Mouse (Mus musculus): ENCODE measurements around the gene Aldob.
"Not testable (repeated sequence)": the region's sequence is repeated elsewhere in the genome, so short reads cannot be mapped to it uniquely, and the experiment has no call there.

Gene Aldob

GRCm38 (mm10) chr4:49535675-49536294 is 13.6 kb downstream of the Aldob start:
- in situ Hi-C loops (cut with MseI, MboI), result no loop called here

- in situ Hi-C loops (cut with MseI, MboI), result no loop called here
Observed at GRCm38 (mm10) chr4:49535036-49535435, 14.3 kb downstream of the Aldob start.

- in situ Hi-C loops (cut with MseI, MboI), result no loop called here
Observed at GRCm38 (mm10) chr4:49522576-49522975, 26.8 kb downstream of the Aldob start.

GRCm38 (mm10) chr4:49521346-49521745 is 28.0 kb downstream of the Aldob start:
- in situ Hi-C loops (cut with MseI, MboI), result no loop called here

GRCm38 (mm10) chr4:49520572-49521340 is 28.6 kb downstream of the Aldob start, which contains the start of the genes Mrpl50 and Zfp189:
TSS of gene Mrpl50 (minus strand) at chr4:49521093.
TSS of gene Zfp189 (plus strand) at chr4:49521176.
- in situ Hi-C loops (cut with MseI, MboI), result no loop called here

- in situ Hi-C loops (cut with MseI, MboI), result no loop called here
Observed at GRCm38 (mm10) chr4:49519476-49519875, 29.9 kb downstream of the Aldob start.

GRCm38 (mm10) chr4:49514441-49514840 is 34.9 kb downstream of the Aldob start:
- in situ Hi-C loops (cut with MseI, MboI), result no loop called here

GRCm38 (mm10) chr4:49512636-49513035 is 36.7 kb downstream of the Aldob start:
- in situ Hi-C loops (cut with MseI, MboI), result no loop called here

GRCm38 (mm10) chr4:49510236-49510835 is 39.0 kb downstream of the Aldob start:
- in situ Hi-C loops (cut with MseI, MboI), result not testable (repeated sequence)

GRCm38 (mm10) chr4:49509183-49509582 is 40.2 kb downstream of the Aldob start:
- in situ Hi-C loops (cut with MseI, MboI), result no loop called here

- in situ Hi-C loops (cut with MseI, MboI), result no loop called here
Observed at GRCm38 (mm10) chr4:49506386-49506785, 43.0 kb downstream of the Aldob start, which contains the start of gene Baat. TSS of gene Baat (minus strand) at chr4:49506557.

GRCm38 (mm10) chr4:49503563-49503962 is 45.8 kb downstream of the Aldob start:
- in situ Hi-C loops (cut with MseI, MboI), result no loop called here

Data from mouse trophoblast stem cell (cell line).